Mouse (Mus musculus) liver, embryonic 15.5 days (tissue): ENCODE data around the gene Vps8. TPM values are rescaled to one million over a fixed set of nuclear protein-coding genes. Genes with fewer than 3 reads are reported as not detected.

Experiments
- ATAC-seq: fragments of 200-750 bp; cut with Nextera tagmentation; 2 replicates; pipeline ENCODE4 v1.8.0; 2017; ENCODE audit warnings: moderate number of reproducible peaks, mild to moderate bottlenecking, moderate library complexity; ENCODE audit not compliant: insufficient read depth
- H3K27ac ChIP-seq: fragments of 300-500 bp; sonication (generic); replicated peaks from 2 replicates; pipeline ENCODE4 v1.5.1; 2015; ENCODE audit warnings: mild to moderate bottlenecking, inconsistent platforms
- H3K27me3 ChIP-seq: fragments of 300-500 bp; sonication (generic); 2 replicates; pipeline ENCODE4 v1.6.1; 2015; ENCODE audit warnings: mild to moderate bottlenecking, inconsistent platforms
- H3K36me3 ChIP-seq: fragments of 300-500 bp; sonication (generic); replicated peaks from 2 replicates; pipeline ENCODE4 v1.6.1; 2015; ENCODE audit warnings: moderate library complexity, mild to moderate bottlenecking, inconsistent platforms
- H3K4me1 ChIP-seq: fragments of 300-500 bp; sonication (generic); replicated peaks from 2 replicates; pipeline ENCODE4 v1.6.1; 2015; ENCODE audit warnings: inconsistent platforms
- H3K4me2 ChIP-seq: fragments of 300-500 bp; sonication (generic); 2 replicates; pipeline ENCODE4 v1.6.1; 2015; ENCODE audit warnings: moderate library complexity, mild to moderate bottlenecking, inconsistent platforms
- H3K4me3 ChIP-seq: fragments of 300-500 bp; sonication (generic); replicated peaks from 2 replicates; pipeline ENCODE4 v1.5.1; 2015; ENCODE audit warnings: mild to moderate bottlenecking, inconsistent platforms
- H3K9ac ChIP-seq: fragments of 300-500 bp; sonication (generic); 2 replicates; pipeline ENCODE4 v1.6.1; 2015; ENCODE audit warnings: moderate library complexity, mild to moderate bottlenecking, inconsistent platforms
- H3K9me3 ChIP-seq: fragments of 300-500 bp; sonication (generic); replicated peaks from 2 replicates; pipeline ENCODE4 v1.6.1; 2016; ENCODE audit warnings: inconsistent platforms
- WGBS: fragments of 180-500 bp; shearing (Covaris S2); methylation state at CpG from one replicate; pipeline ENCODE4 v1.1.7; 2015; ENCODE audit warnings: mixed read lengths; ENCODE audit not compliant: insufficient replicate concordance; 5-methylcytosine and 5-hydroxymethylcytosine counted together
- polyA plus RNA-seq: library from polyadenylated mRNA; unstranded; fragments of >200 nt; fragmentation: Nextera tagmentation; extraction: Ambion mirVana; gene quantifications from 2 replicates; pipeline ENCODE4 v1.2.1, GENCODE M21; 2015

Vps8 gene
- polyA plus RNA-seq, 1 experiment from 2014 or later: 6.3 TPM

GRCm38 (mm10) chr16:21483803-21484202, 60.9 kb downstream of the Vps8 start:
- no peaks in the 10 kb centered on the region for H3K4me1 ChIP-seq
- 76% methylated on average over 5 of the region's 5 CpGs for WGBS

GRCm38 (mm10) chr16:21485716-21486115, 62.8 kb downstream of the Vps8 start:
- Histone ChIP-seq H3K27ac (no peak overlapping the region), H3K4me3 (no peak overlapping the region), H3K9me3 (no peaks in the 10 kb centered on the region), H3K4me2 (no peak overlapping the region), H3K27me3 (no peaks in the 10 kb centered on the region), H3K9ac (no peak overlapping the region), H3K36me3 (no peaks in the 10 kb centered on the region), H3K4me1 (no peaks in the 10 kb centered on the region)
- ATAC-seq: no peak
- 57% methylated on average over 5 of the region's 5 CpGs for WGBS

More at GRCm38 (mm10) chr16:21483803-21484202, 60.9 kb downstream of the Vps8 start:
- Histone ChIP-seq H3K9me3 (no peaks in the 10 kb centered on the region), H3K4me3 (no peak overlapping the region), H3K36me3 (no peaks in the 10 kb centered on the region), H3K9ac (no peak overlapping the region), H3K27me3 (no peaks in the 10 kb centered on the region), H3K4me2 (no peak overlapping the region), H3K27ac (no peak overlapping the region)
- no peak for ATAC-seq

GRCm38 (mm10) chr16:21488413-21488812, 65.5 kb downstream of the Vps8 start:
- Histone ChIP-seq H3K4me3 (no peak overlapping the region), H3K4me1 (no peaks in the 10 kb centered on the region), H3K9ac (no peak overlapping the region), H3K27me3 (no peaks in the 10 kb centered on the region), H3K27ac (no peak overlapping the region), H3K4me2 (no peak overlapping the region), H3K36me3 (no peaks in the 10 kb centered on the region), H3K9me3 (no peaks in the 10 kb centered on the region)
- 49% methylated on average over 4 of the region's 4 CpGs for WGBS
- ATAC-seq: no peak

DNA sequence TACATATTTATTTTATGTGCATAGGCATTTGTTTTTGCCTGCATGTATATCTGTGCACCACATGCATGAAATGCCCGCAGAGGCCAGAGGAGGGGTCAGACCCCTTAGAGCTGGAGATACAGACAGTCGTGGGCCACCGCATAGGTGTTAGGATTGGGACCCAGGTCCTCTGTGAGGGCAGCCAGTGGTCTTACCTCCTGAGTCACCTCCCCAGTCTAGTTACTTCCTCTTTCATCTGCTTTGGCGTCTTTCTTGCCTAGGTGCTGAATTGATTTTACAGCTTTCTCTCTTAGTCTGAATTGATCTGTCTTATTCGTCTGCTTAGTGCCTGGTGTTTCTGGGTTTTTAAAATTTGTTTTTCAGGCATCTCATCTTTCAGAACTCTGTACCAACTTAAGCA, 69.4 kb downstream of the Vps8 start:
- no peak for ATAC-seq
- Histone ChIP-seq H3K4me2 (no peak overlapping the region), H3K36me3 (no peaks in the 10 kb centered on the region), H3K9me3 (no peaks in the 10 kb centered on the region), H3K4me3 (no peak overlapping the region), H3K4me1 (no peaks in the 10 kb centered on the region), H3K27me3 (no peaks in the 10 kb centered on the region), H3K27ac (no peak overlapping the region), H3K9ac (no peak overlapping the region)
- 58% methylated on average over 5 of the region's 5 CpGs for WGBS

DNA sequence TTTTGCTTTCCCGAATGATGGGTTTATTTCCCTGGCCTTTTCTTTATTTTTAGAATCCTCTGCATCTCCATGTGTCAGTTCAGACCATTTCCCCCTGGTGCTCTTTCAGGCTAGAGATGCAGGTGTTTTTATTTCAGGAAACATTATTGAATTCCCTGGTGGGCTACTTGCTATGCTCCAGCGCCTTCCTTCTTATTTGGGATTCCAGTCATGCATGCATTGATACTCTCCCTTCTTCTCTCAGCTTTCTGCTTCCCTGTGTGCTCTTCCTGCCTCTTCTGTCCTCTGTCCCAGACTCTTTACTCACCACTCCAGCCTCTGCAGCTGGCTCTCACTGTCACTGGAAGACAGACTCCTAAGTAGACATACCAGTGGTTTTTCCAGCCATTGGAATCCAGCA, 70.0 kb downstream of the Vps8 start:
- H3K4me3 ChIP-seq: no peak overlapping the region
- no peak overlapping the region for H3K9ac ChIP-seq
- no peaks in the 10 kb centered on the region for H3K27me3 ChIP-seq
- H3K27ac ChIP-seq: no peak overlapping the region
- H3K4me2 ChIP-seq: no peak overlapping the region
- no peaks in the 10 kb centered on the region for H3K36me3 ChIP-seq
- 68% methylated on average over 2 of the region's 2 CpGs for WGBS
- ATAC-seq: no peak
- no peaks in the 10 kb centered on the region for H3K9me3 ChIP-seq
- no peaks in the 10 kb centered on the region for H3K4me1 ChIP-seq

DNA sequence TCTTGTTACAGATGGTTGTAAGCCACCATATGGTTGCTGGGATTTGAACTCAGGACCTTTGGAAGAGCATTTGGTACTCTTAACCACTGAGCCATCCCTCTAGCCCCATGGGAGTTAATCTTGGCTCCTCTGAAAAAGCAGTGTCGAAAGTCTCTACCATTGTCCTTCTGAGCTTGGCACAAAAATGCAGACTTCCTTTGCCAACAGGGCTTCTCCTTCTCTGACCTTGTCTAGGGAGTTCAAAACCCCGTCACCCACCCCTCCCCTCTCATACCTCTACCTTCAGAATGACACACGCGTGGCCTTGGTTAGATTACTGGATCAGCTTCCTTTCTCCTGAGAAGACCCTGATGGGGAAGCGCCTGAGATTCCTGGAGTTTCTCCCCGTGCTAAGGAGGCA, 71.8 kb downstream of the Vps8 start:
- Histone ChIP-seq H3K4me1 (no peaks in the 10 kb centered on the region), H3K27me3 (no peaks in the 10 kb centered on the region), H3K4me2 (no peak overlapping the region), H3K36me3 (no peaks in the 10 kb centered on the region), H3K9me3 (no peaks in the 10 kb centered on the region), H3K9ac (no peak overlapping the region), H3K4me3 (no peak overlapping the region), H3K27ac (no peak overlapping the region)
- 67% methylated on average over 6 of the region's 6 CpGs for WGBS
- no peak for ATAC-seq

GRCm38 (mm10) chr16:21496799-21497198, 73.9 kb downstream of the Vps8 start:
- Histone ChIP-seq H3K27ac (no peak overlapping the region), H3K4me1 (no peaks in the 10 kb centered on the region), H3K27me3 (no peaks in the 10 kb centered on the region), H3K36me3 (no peaks in the 10 kb centered on the region), H3K4me3 (no peak overlapping the region), H3K9ac (no peak overlapping the region), H3K9me3 (no peaks in the 10 kb centered on the region), H3K4me2 (no peak overlapping the region)
- ATAC-seq: peak; percentile 54; the same call in 1 of the 2 replicates
- 63% methylated on average over 9 of the region's 9 CpGs for WGBS

DNA sequence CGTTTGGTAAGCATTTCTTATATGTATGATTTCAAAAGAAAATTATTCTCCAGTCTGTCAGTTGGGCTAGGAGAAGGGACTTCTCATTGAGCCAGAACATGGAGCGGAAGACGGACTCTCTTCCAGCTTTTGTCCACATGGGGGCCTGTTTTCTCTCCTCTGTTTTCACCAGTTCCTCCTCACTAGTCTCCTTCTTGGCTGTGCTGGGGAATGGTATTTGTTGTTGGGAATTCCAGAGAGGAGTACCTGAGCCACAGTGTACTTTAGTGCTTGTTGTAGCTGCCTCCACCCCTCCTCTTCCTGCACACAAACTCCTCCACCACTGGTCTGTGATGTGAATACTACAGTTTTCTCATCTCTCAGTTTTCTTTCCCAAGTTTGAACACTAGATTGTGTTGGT, 74.7 kb downstream of the Vps8 start:
- Histone ChIP-seq H3K4me3 (no peak overlapping the region), H3K4me1 (no peaks in the 10 kb centered on the region), H3K27me3 (no peaks in the 10 kb centered on the region), H3K4me2 (no peak overlapping the region), H3K27ac (no peak overlapping the region), H3K9ac (no peak overlapping the region), H3K9me3 (no peaks in the 10 kb centered on the region), H3K36me3 (no peaks in the 10 kb centered on the region)
- no peak for ATAC-seq
- WGBS: 67% methylated on average over 3 of the region's 3 CpGs

GRCm38 (mm10) chr16:21498984-21499383, 76.1 kb downstream of the Vps8 start:
- no peak overlapping the region for H3K4me3 ChIP-seq
- no peak overlapping the region for H3K9ac ChIP-seq
- WGBS: 75% methylated on average over 4 of the region's 4 CpGs
- ATAC-seq: no peak
- H3K27ac ChIP-seq: no peak overlapping the region
- H3K4me2 ChIP-seq: no peak overlapping the region
- no peaks in the 10 kb centered on the region for H3K36me3 ChIP-seq
- no peaks in the 10 kb centered on the region for H3K27me3 ChIP-seq
- no peaks in the 10 kb centered on the region for H3K9me3 ChIP-seq
- H3K4me1 ChIP-seq: no peaks in the 10 kb centered on the region

DNA sequence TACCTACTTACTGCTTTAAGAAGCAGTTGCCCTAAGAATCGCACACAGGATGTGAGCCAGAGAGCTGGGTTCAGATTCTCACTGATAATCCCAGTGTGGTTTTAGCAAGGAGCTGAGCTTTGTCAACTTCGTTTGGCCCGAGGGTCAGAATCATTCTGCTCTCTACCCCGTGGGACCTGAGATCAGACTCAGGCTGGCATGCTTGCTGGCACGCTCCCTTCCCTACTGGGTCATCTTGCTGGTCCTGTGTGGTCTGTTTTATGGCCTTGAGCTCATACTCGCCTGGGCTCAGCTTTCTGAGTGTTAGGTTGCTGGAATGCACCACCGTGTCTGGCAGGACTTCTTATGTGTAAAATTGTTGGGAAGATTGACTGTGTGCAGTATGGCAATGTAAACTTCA, 76.7 kb downstream of the Vps8 start:
- H3K27ac ChIP-seq: no peak overlapping the region
- H3K27me3 ChIP-seq: no peaks in the 10 kb centered on the region
- no peak overlapping the region for H3K4me2 ChIP-seq
- H3K9ac ChIP-seq: no peak overlapping the region
- H3K36me3 ChIP-seq: no peaks in the 10 kb centered on the region
- H3K4me3 ChIP-seq: no peak overlapping the region
- H3K4me1 ChIP-seq: no peaks in the 10 kb centered on the region
- ATAC-seq: no peak
- no peaks in the 10 kb centered on the region for H3K9me3 ChIP-seq
- WGBS: 66% methylated on average over 7 of the region's 7 CpGs

DNA sequence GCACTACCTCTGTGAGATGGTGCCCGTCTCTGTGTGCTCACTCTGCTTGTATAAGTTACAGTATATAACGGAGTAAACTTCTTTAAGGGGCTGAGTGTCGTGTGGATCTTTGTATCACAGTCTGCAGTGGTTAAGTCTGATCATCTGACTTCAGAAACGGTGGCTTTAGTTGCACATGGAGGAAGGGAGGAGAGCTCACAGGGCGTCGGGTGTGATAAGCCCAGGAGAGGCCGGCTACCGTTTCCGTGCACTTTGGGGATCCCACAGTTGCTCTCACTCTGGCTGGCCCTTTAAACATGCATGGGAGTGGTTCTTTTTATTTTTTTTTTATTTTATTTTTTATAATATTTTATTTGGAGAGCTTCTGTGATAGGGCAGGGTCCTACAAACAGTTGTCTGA, 95.9 kb downstream of the Vps8 start:
- Histone ChIP-seq H3K4me2 (no peak overlapping the region; the same call in 1 of the 2 replicates), H3K36me3 (no peaks in the 10 kb centered on the region), H3K27ac (no peak overlapping the region), H3K9ac (no peak overlapping the region), H3K9me3 (no peaks in the 10 kb centered on the region), H3K4me1 (peaks cover 5% of the 10 kb centered on the region), H3K27me3 (no peaks in the 10 kb centered on the region), H3K4me3 (no peak overlapping the region)
- WGBS: 32% methylated on average over 9 of the region's 9 CpGs
- peak; percentile 80 for ATAC-seq

- Histone ChIP-seq H3K4me2 (0 out of 2 replicates have a peak overlapping the region, but pooled peaks have one; percentile 7), H3K9me3 (no peaks in the 10 kb centered on the region), H3K4me1 (peaks cover 5% of the 10 kb centered on the region), H3K27me3 (no peaks in the 10 kb centered on the region), H3K36me3 (no peaks in the 10 kb centered on the region), H3K4me3 (no peak overlapping the region), H3K27ac (no peak overlapping the region; the same call in 1 of the 2 replicates), H3K9ac (no peak overlapping the region)
- peak; percentile 61 for ATAC-seq
These were observed 96.9 kb downstream of the Vps8 start for GRCm38 (mm10) chr16:21519785-21520184.
